Mouse (Mus musculus): ENCODE measurements around the gene Eno4.

Eno4 gene

GRCm38 (mm10) chr19:58975216-58975863, 32.1 kb downstream of the Eno4 start:
- DNase-seq, result no peak

GRCm38 (mm10) chr19:58978401-58979171, 35.4 kb downstream of the Eno4 start:
- DNase-seq, result no peak

- no peak for DNase-seq
These were observed 36.3 kb downstream of the Eno4 start for GRCm38 (mm10) chr19:58979436-58980055.

GRCm38 (mm10) chr19:58980056-58980440, 36.8 kb downstream of the Eno4 start:
- no peak for DNase-seq

GRCm38 (mm10) chr19:58981571-58981970, 38.3 kb downstream of the Eno4 start:
- DNase-seq, result no peak

GRCm38 (mm10) chr19:59002827-59003226, 59.6 kb downstream of the Eno4 start:
- no peak for DNase-seq

GRCm38 (mm10) chr19:59006577-59007340, 63.5 kb downstream of the Eno4 start:
- DNase-seq, result no peak

GRCm38 (mm10) chr19:59010802-59011201, 67.6 kb downstream of the Eno4 start:
- no peak for DNase-seq

Measured in lung, adult 18-20 months (tissue).